Mouse (Mus musculus): ENCODE results near the gene Hmcn1.

Gene Hmcn1

DNA sequence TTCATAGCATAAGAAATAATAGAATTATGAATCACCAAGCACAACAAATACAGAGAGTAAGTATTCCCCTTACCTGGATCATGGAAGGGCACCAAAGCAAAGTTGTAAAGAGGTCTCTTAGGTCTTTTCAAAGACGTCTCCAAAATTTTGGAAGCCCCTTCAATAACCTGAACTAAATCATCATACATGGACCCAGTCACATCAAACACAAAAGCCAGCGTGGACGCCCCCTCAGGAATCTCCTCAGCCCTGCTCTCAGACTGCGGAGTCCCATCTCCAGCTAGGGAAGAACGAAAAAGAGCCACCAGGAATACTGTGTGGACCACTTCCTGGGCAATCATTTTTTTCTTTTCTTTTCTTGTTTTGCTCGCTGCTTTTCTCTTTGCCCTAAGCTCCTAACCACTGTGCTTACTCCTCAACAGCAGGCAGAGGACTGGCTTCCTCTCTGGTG lies 499 bp downstream of the Hmcn1 start:
- in situ Hi-C loops (cut with MboI, MseI): no loop called here

DNA sequence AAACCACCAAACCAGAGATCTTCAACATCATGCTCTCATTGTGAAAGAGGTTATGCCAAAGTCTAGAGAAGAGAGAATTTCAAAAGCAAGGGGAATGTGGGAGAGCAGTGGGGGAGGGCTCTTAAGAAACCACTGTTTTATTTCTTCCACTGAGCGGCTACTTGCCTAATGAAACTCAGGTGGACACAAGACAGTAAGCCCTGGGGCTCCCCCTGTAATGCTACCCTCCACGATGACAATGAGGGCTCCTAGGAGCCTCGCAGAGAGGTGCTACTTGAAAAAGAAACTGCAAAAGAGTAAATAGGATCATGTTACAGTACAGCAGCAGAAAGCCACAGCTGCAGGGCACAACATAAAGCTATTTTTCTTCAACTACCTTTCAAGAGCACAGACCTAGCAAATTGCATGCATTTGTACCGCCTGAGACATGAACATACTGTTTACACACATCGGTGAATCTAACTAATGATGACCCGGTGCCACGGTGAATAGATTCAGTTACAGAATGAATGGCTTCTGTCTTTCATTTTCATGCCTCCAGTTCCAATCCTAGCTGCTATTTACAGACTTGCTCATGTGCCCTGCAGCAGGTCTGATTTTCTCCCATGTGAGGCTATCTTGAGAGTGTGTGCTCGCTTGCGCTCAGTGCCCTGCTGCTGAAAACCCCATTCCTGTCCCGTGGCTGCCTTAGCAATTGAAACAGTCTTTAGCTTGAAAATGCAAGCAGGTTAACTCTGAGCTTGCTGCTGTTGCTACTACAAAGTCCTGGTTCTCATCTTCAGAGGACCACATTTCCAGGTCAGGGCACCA lies 1.3 kb downstream of the Hmcn1 start:
- in situ Hi-C loops (cut with MboI, MseI): no loop called here

DNA sequence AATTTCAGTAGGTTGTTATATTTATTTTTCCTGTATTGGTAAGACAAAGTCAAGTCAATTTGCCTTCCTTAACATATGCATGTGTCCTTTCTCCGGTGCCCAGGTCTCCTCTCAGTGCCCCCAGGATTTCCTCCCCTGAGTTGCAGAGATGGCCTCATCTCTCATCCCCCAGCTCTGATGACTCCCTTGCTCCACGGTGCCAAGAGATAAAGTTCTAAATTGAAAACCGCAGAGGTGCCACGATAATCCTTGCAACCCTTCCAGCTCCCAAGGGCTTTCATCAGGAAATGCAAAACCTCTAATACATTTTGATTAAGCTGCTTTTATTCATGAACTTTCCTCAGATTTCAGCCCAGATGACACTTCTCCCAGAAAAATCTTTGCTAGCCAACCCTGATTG lies 8.3 kb downstream of the Hmcn1 start:
- in situ Hi-C loops (cut with MboI, MseI): no loop called here

DNA sequence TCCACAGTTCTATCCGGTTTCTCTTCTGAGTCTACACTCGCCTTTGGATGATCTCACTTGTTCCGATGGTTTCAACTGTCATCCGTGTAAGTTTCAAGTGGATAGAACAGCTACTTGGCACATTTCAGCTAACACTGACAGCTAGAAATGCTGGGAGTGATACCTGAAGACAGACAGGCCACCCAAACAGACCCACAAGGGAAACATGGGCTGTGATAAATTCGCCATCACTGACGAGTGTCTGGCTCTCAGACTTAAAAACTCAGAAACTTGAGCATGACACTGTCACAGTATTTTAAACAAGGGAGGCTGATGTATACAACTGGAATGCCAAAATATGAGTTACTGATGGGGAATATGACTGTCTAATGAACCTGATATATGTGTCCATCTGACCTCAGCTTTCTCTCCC lies 9.1 kb downstream of the Hmcn1 start:
- in situ Hi-C loops (cut with MboI, MseI): no loop called here

DNA sequence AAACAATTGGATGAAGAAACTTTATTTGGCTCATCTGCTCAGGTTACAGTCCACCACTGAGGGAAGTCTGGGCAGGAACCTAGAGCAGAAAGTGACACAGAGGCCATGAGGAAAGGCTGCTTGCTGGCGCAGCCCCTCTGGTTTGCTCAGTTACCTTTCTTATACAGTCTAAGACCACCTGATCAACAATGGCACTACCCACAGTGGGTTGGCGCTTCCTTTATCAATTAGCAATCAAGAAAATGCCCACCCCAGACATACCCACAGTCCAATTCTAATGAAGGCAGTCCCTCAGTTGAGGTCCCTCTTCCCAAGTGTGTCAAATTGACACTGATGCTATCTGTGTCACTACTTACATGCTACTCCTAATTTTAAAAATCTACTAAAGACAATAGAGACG lies 14.6 kb downstream of the Hmcn1 start:
- in situ Hi-C loops (cut with MboI, MseI): no loop called here

DNA sequence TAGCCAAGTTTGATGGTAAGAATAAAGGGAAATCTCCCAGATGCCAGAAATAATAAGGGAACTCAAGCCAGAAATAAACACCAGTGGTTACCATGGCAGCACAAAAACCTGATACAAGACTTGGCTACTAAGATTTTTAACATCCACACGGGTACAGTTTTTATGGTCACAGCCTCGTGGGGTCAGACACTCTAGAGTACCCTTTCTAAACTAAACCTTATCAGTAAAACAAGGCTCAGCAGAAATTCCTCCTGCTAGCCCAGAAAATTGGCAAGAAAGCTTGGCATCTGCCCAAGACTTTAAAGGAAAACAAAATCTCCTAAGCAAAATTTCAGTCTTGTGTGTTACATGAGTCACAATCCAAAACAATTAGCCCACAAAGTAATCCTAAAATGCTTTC lies 17.0 kb downstream of the Hmcn1 start:
- in situ Hi-C loops (cut with MboI, MseI): no loop called here

GRCm38 (mm10) chr1:150959486-150960074 lies 33.7 kb downstream of the Hmcn1 start:
- in situ Hi-C loops (cut with MboI, MseI): no loop called here

DNA sequence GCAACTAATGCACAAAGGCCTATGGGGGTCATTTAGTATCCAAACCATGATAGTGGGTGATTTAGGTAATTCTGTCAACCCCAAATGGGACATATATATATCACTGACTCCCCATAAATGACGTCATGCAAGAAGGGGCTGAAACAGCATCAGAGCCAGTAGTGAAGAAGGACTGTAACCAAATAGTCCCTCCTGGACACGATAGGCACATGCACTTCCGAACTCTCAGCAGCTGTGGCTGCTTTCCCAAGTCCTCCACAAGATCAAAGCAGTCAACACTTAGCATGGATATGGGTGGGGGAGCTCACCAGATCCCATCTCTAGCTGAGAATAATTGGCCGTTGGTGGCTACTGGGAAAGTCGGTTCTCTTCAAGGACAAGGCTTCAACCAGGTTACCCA lies 42.2 kb downstream of the Hmcn1 start:
- in situ Hi-C loops (cut with MboI, MseI): no loop called here

DNA sequence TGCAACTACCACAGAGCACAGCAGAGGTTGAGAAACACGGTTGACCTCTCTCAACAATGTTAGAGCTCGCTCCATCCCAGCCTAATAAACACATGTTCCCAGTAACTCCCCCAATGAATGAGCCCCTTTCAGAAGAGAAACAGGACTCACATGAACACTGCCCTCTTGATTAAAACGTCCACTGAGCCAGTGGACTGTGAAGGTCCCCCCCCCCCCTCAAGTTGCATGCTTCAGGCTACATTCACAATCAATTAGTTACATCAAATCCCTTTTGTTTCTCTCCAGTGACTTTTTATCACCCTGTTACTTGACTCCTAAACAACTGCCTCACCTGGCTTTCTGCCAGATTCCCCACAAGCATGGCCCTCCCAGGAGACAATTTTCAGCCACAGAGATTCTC lies 43.2 kb downstream of the Hmcn1 start:
- in situ Hi-C loops (cut with MboI, MseI): no loop called here

DNA sequence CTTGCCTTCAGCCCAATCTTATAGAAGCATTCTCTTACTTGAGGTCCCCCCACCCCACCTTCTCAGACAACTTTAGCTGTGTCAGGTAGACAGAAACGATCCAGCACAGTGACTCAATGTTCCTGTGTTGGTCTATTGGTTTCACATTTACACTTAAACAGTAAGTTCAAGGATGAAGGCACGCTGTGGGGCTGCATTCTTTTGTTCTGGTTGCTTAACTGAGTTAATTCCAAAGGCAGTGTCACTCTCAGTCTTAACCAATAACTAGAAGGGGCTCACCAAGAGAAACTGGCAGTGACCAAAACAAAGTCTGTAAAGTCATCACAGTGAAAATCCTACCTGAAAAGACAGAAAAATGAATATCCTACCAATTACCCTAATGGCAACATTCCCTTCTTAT lies 44.3 kb downstream of the Hmcn1 start:
- in situ Hi-C loops (cut with MboI, MseI): no loop called here

DNA sequence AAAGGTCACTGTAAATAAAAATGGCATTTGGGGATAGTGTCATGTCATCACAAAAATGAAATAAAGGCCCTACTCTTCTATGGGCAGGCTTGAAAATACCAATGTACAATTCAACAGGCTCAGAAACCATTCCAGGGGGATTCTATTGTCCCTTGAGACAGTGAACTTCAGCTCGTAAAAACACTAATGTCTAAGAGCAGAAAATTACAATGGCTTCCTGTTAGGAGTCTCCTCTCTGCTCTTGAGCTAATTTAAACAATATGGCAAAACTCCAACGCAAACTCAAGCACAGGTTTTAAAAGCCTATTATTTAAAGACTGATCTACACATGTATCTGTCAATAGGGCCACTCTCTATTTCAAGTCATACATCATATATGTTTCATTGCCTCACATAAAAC lies 49.6 kb downstream of the Hmcn1 start:
- in situ Hi-C loops (cut with MboI, MseI): no loop called here

GRCm38 (mm10) chr1:150942143-150942542 lies 51.1 kb downstream of the Hmcn1 start:
- in situ Hi-C loops (cut with MboI, MseI): no loop called here

DNA sequence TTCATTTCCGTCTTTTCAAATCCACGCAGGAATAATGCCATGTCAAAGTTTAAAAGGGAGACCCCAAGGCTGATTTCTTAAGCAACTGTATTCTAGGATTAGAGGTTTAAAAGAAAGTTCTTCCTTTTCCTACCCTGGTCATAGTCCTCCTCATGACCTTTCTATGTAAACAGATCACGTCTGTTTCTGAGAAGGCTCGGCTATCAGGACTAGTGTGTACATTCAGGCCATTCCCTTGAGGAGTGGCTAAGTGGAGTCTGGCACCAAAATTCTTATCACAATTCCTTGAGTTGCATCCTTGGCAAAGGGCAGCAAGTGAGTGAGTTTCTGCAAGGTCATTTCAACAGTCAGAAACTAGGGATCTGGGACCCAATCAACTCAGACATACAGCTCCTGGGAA lies 56.4 kb downstream of the Hmcn1 start:
- in situ Hi-C loops (cut with MboI, MseI): no loop called here

GRCm38 (mm10) chr1:150933616-150934015 lies 59.6 kb downstream of the Hmcn1 start:
- in situ Hi-C loops (cut with MboI, MseI): no loop called here

DNA sequence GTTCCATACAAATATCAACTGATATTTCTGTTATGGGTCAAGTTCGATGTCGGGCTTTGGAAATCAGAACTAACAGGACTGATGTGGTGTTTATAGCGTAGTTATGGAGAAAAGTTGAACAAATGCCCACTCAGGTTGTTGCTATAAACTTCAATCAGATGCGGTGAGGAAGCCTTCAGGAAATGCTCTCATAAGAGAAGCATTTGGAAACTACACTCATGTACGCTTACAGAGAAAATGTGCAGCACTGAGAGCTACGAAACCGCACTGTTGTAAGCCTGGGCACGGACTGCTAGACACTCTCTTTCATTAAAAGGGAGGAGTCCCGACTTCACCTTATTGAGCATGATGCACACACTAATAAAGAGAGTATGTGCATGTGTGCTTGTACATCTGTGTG lies 72.4 kb downstream of the Hmcn1 start:
- in situ Hi-C loops (cut with MboI, MseI): loop anchor here (10.0 kb wide), 1 partner anchor 376 kb away; no protein-coding TSS in a partner anchor

DNA sequence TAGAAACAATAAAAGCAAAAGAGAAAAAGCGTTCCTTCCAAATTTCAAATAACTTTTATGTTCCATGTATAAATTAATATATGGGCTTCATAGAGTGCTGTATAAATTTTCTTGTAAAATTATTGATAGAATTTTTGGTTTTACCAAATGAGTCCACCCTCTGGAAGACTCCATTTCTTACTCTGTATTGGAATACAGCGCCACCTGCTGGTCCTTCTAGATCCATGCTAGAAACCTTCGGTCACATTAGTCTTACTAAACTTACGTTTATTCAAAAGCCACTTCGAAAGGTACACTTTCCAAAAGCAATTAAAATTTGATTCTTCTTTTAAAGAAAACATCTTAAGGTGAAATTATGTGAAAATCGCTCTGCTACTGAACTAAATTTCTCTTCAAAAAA lies 73.0 kb downstream of the Hmcn1 start:
- in situ Hi-C loops (cut with MboI, MseI): loop anchor here (10.0 kb wide), 1 partner anchor 375 kb away; no protein-coding TSS in a partner anchor

- in situ Hi-C loops (cut with MboI, MseI): no loop called here
These were observed 78.3 kb downstream of the Hmcn1 start for GRCm38 (mm10) chr1:150914936-150915335.

DNA sequence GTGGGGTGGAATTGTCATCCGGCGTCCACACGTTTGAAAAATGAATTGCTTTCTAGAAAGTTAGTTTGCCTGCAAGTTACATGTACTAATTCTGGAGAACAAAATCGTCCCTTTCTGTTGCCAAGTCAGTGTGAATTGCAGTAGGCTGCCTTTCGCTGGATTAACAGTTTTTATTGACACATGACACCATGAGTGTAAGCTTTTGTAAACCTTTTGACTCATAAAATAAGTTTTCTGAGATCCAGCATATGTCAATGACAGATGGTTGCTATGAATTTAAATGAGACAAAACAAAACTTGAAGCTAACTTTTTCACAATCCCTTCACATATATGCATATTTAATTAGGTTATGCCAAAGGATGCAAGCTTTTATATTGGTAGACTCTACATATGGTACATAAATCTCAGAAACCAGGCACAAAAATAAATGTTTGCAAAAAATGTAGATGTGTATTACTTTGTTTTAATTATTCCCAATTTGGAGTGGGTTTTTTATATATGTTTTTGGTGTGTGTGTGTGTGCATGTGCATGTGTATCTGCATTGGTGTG lies 79.6 kb downstream of the Hmcn1 start:
- in situ Hi-C loops (cut with MboI, MseI): no loop called here

- in situ Hi-C loops (cut with MboI, MseI): loop anchor here (10.0 kb wide), 1 partner anchor 425 kb away; no protein-coding TSS in a partner anchor
These were observed 83.6 kb downstream of the Hmcn1 start for GRCm38 (mm10) chr1:150909642-150910041.

DNA sequence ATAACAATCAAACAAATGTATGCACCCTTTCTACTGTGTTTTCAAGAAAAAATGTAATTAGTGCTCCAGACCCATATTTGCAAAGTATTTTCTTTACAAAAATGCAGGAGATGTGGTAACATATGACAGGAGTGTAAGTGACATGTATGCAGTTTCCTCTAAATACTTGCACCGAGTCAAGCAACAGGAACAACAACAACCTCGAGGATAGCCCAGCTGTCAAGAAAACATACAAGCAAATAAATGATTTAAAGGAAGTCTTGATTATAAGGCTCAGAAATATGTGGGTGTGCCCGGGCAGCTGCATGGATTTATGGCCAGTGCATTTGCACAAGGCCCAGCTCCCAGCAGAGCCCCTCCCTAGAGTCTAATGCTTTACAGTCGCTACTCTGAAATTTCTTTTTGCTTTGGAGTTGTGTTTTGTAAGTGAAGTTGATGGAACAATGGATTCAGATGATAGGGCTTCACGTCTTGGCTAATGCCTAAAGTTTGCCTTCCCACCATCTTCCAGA lies 99.5 kb downstream of the Hmcn1 start:
- in situ Hi-C loops (cut with MboI, MseI): no loop called here

DNA sequence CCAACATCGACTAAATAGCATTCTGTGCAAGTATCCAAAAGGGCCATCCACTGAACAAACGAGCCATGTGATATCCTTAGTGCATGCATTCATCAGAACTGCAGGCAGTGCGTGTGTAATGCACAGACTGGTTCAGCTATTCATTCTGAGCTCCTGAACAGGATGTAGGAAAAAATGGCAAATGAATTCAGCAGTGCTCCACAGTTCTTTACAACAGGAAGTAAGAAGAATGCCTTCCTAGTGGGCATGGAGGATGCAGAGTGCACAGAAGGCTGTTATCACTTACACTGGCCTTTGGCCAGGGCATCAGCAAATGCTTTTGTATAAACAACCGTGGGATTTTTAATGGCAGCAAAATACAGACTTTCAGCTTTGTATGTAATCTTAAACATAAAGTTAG lies 103.2 kb downstream of the Hmcn1 start:
- in situ Hi-C loops (cut with MboI, MseI): no loop called here

GRCm38 (mm10) chr1:150886267-150886666 lies 107.0 kb downstream of the Hmcn1 start:
- in situ Hi-C loops (cut with MboI, MseI): no loop called here

- in situ Hi-C loops (cut with MboI, MseI): no loop called here
These were observed 114.8 kb downstream of the Hmcn1 start for GRCm38 (mm10) chr1:150878421-150878820.
